Mouse (Mus musculus): ENCODE measurements at regions not wholly inside any gene's neighbourhood (a gene's known extent, or its start where the extent isn't known, plus 50 kb on each side); places are given as distances from the start of the nearest gene placed in this dataset.

DNA sequence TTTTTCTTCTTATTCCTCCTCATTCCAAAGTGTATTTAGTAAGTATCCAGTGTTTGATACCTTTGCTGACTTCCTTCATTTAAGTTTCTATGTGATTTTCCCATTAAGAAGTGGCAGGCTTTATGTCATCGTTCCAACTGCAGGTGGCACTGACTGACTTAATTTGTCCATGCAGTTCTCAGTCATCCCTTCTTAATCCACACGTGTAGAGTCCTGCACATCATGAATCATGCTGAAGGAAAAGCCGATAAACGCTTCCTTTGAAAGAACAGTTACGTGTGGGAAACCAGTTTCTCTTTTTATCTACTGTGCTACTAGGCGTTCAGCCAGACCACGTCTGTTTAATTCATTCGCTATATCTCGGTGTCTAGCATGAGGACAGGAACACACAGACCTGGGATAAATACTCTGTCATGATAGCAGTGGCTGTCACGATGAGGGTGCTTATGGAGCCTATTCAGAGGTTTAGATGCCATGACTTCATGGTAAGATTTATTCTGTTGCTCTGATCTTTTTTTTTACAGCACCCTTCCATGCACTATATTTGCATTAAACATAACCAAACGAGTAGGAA is 68.0 kb downstream of the Twistnb start:
- TF ChIP-seq CTCF (IDR thresholded peaks at IDR 0.05; ENCODE audit: borderline replicate concordance, extremely low read depth, insufficient read depth, insufficient read length) (peak; percentile 21; the same call in 1 of the 2 replicates), POLR2A (IDR thresholded peaks at IDR 0.05; ENCODE audit: borderline replicate concordance, extremely low read depth, insufficient read depth, insufficient read length, poor library complexity, severe bottlenecking) (no peak)
